Mouse (Mus musculus) liver, embryonic 15.5 days (tissue): Measurements from ENCODE around the gene Siae. TPM values are rescaled to one million over a fixed set of nuclear protein-coding genes. Genes with fewer than 3 reads are reported as not detected.

Experiments used
- ATAC-seq: fragments of 200-750 bp; cut with Nextera tagmentation; 2 replicates; pipeline ENCODE4 v1.8.0; 2017; ENCODE audit warnings: moderate number of reproducible peaks, mild to moderate bottlenecking, moderate library complexity; ENCODE audit not compliant: insufficient read depth
- H3K27ac ChIP-seq: fragments of 300-500 bp; sonication (generic); replicated peaks from 2 replicates; pipeline ENCODE4 v1.5.1; 2015; ENCODE audit warnings: mild to moderate bottlenecking, inconsistent platforms
- H3K27me3 ChIP-seq: fragments of 300-500 bp; sonication (generic); 2 replicates; pipeline ENCODE4 v1.6.1; 2015; ENCODE audit warnings: mild to moderate bottlenecking, inconsistent platforms
- H3K36me3 ChIP-seq: fragments of 300-500 bp; sonication (generic); replicated peaks from 2 replicates; pipeline ENCODE4 v1.6.1; 2015; ENCODE audit warnings: moderate library complexity, mild to moderate bottlenecking, inconsistent platforms
- H3K4me1 ChIP-seq: fragments of 300-500 bp; sonication (generic); replicated peaks from 2 replicates; pipeline ENCODE4 v1.6.1; 2015; ENCODE audit warnings: inconsistent platforms
- H3K4me2 ChIP-seq: fragments of 300-500 bp; sonication (generic); 2 replicates; pipeline ENCODE4 v1.6.1; 2015; ENCODE audit warnings: moderate library complexity, mild to moderate bottlenecking, inconsistent platforms
- H3K4me3 ChIP-seq: fragments of 300-500 bp; sonication (generic); replicated peaks from 2 replicates; pipeline ENCODE4 v1.5.1; 2015; ENCODE audit warnings: mild to moderate bottlenecking, inconsistent platforms
- H3K9ac ChIP-seq: fragments of 300-500 bp; sonication (generic); 2 replicates; pipeline ENCODE4 v1.6.1; 2015; ENCODE audit warnings: moderate library complexity, mild to moderate bottlenecking, inconsistent platforms
- H3K9me3 ChIP-seq: fragments of 300-500 bp; sonication (generic); replicated peaks from 2 replicates; pipeline ENCODE4 v1.6.1; 2016; ENCODE audit warnings: inconsistent platforms
- WGBS: fragments of 180-500 bp; shearing (Covaris S2); methylation state at CpG from one replicate; pipeline ENCODE4 v1.1.7; 2015; ENCODE audit warnings: mixed read lengths; ENCODE audit not compliant: insufficient replicate concordance; 5-methylcytosine and 5-hydroxymethylcytosine counted together
- polyA plus RNA-seq: library from polyadenylated mRNA; unstranded; fragments of >200 nt; fragmentation: Nextera tagmentation; extraction: Ambion mirVana; gene quantifications from 2 replicates; pipeline ENCODE4 v1.2.1, GENCODE M21; 2015

The Siae gene
- polyA plus RNA-seq, 1 experiment from 2014 or later = 5.6 TPM

GRCm38 (mm10) chr9:37528225-37528970 is 27.1 kb upstream of the Siae start:
- 16% methylated on average over 9 of the region's 9 CpGs for WGBS
- H3K9ac ChIP-seq = no peak overlapping the region
- 0 out of 2 replicates have a peak, but pooled peaks cover 2% of the 10 kb centered on the region for H3K36me3 ChIP-seq
- peaks cover 71% of the 10 kb centered on the region for H3K27me3 ChIP-seq
- peak overlapping the region; percentile 19 for H3K4me3 ChIP-seq
- H3K27ac ChIP-seq = no peak overlapping the region
- no peaks in the 10 kb centered on the region for H3K9me3 ChIP-seq
- ATAC-seq = no peak
- H3K4me1 ChIP-seq = peaks cover 28% of the 10 kb centered on the region
- peak overlapping the region; percentile 55; the same call in 1 of the 2 replicates for H3K4me2 ChIP-seq

DNA sequence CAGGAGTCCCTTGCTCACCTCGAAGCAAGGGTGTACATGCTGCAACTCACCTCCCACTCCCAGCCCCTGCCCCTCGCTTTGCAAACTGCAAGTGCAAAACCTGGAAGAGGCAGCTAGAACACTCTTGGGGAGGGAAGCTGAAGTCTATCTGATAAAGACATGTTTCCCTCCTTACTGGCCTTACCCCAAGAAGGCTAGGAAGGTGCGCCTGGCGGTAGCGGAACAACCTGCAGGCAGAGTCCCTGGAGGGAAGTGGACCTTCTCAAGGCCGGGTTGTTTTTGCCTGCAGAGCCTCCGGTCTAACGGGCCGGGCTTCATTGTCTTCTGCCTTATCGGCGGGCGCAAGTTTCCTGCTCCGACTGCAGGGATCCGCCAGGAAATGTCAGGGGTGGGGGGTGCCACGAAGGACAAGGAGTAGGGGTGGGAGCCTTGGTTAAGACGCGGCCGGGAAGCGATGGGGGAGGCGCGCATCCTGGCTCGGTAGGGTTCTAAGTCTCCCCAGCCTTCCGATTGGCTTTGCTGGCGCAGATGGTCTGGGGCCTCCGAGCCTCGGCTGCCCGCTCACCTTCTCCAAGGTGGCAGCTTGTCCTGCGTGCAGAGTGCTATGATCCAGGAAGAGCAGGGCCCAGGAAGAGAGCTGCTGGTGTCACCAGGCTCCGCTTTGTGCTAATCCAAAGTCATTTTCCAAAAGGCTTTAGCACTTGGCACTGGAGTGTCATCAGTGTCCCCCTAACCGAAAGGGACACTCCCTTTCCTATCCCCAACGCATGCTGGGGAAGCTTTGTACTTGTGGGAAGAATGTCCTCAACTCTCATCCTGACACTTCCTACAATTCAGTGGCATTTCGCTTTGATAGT is 25.2 kb upstream of the Siae start:
- peaks cover 76% of the 10 kb centered on the region for H3K27me3 ChIP-seq
- peak overlapping the region; percentile 21 for H3K4me3 ChIP-seq
- peak; percentile 45 for ATAC-seq
- peaks cover 28% of the 10 kb centered on the region for H3K4me1 ChIP-seq
- H3K36me3 ChIP-seq = no peaks in the 10 kb centered on the region
- no peak overlapping the region; the same call in 1 of the 2 replicates for H3K27ac ChIP-seq
- no peaks in the 10 kb centered on the region for H3K9me3 ChIP-seq
- H3K4me2 ChIP-seq = peak overlapping the region; percentile 59
- WGBS = 1% methylated on average over 32 of the region's 32 CpGs
- no peak overlapping the region for H3K9ac ChIP-seq

DNA sequence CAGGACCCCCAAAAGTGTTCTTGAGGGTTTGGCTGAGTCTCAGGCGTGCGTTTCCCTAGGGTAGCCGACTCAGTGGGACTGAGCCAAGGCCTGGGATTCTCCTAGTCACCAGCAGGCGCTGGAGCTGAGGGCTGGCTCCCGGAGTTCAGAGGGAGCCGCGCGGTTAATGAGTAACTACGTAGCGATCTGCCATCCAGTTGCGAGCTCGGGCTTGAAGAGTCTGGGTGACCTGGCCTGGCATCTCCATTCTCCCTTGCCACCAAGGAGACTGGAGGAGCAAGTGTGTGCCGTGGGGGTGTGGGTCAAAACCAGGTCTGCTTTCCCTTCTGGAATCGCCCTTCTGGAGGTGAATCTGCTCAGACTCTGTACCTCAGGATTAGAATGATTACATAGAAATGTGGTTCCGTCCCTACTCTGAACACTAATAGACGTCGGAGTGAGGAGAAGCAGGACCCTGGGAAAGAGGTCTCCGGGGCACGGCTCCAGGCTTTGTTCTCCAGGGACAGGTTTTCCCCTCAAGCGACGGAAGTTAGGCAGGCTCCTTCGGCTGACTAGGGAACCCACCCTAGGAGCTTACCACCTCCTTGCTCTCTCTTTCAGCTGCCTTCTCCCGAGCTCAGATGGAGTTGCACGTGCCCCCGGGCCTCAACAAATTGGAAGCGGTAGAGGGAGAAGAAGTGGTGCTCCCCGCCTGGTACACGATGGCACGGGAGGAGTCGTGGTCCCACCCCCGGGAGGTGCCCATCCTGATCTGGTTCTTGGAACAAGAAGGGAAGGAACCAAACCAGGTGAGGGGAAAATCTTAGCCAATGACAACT is 24.4 kb upstream of the Siae start:
- Histone ChIP-seq H3K9ac (no peak overlapping the region), H3K27me3 (peaks cover 75% of the 10 kb centered on the region), H3K36me3 (no peaks in the 10 kb centered on the region), H3K9me3 (no peaks in the 10 kb centered on the region), H3K4me3 (peak overlapping the region; percentile 21), H3K4me1 (peaks cover 28% of the 10 kb centered on the region), H3K27ac (no peak overlapping the region), H3K4me2 (peak overlapping the region; percentile 59)
- ATAC-seq = peak; percentile 45
- WGBS = 5% methylated on average over 31 of the region's 31 CpGs

DNA sequence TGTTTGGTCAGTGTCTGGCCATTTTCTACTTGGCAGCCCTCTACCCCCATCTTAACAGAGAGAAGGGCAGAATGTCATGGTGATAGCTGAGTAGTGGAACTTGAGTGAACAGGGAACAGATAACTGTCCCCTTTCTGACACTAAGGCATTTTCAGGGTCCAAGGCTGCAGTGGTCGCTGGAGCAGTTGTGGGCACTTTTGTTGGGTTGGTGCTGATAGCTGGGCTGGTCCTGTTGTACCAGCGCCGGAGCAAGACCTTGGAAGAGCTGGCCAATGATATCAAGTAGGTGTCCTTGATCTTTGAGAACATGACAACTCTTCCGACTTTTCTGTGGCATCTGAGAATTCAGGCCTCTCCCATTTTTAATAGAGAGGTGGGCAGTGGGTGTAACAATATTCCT is 18.6 kb upstream of the Siae start:
- WGBS = 52% methylated on average over 4 of the region's 4 CpGs
- ATAC-seq = no peak
- H3K4me2 ChIP-seq = no peak overlapping the region
- no peak overlapping the region for H3K4me3 ChIP-seq
- no peak overlapping the region for H3K27ac ChIP-seq
- H3K36me3 ChIP-seq = no peaks in the 10 kb centered on the region
- no peaks in the 10 kb centered on the region for H3K9me3 ChIP-seq
- no peak overlapping the region for H3K9ac ChIP-seq
- H3K4me1 ChIP-seq = no peaks in the 10 kb centered on the region
- peaks cover 21% of the 10 kb centered on the region for H3K27me3 ChIP-seq

DNA sequence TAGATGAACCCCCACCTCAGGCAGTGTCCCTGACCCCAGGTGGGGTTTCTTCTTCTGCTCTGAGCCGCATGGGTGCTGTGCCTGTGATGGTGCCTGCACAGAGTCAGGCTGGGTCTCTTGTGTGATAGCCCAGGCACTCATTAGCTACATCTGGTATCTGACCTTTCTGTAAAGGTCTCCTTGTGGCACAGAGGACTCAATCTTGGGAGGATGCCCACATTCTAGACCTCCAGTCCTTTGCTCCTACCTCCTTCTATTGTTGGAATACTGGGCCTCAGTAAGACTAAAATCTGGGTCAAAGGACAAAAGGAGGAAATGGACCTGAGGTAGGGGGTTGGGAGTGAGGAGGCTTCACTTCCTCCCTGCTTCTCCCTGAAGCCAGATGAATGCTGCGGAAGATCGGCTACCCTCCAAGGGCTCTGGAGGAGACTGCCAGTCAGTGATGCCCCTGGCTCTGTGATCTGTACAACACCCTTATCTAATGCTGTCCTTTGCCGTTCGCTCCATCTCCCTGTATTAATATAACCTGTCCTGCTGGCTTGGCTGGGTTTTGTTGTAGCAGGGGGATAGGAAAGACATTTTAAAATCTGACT is 17.7 kb upstream of the Siae start:
- Histone ChIP-seq H3K9me3 (no peaks in the 10 kb centered on the region), H3K4me2 (no peak overlapping the region), H3K4me3 (no peak overlapping the region), H3K27ac (no peak overlapping the region), H3K9ac (no peak overlapping the region), H3K36me3 (no peaks in the 10 kb centered on the region), H3K27me3 (peaks cover 17% of the 10 kb centered on the region; the same call in 1 of the 2 replicates), H3K4me1 (no peaks in the 10 kb centered on the region)
- 0 out of 2 replicates have a peak, but pooled peaks have one; percentile 7 for ATAC-seq
- WGBS = 61% methylated on average over 5 of the region's 5 CpGs

GRCm38 (mm10) chr9:37539170-37540025 is 16.1 kb upstream of the Siae start, which contains the start of gene Vsig2:
Gene Vsig2 (plus strand): TSS chr9:37539255.
- H3K4me1 ChIP-seq = peaks cover 5% of the 10 kb centered on the region
- no peaks in the 10 kb centered on the region for H3K36me3 ChIP-seq
- no peak for ATAC-seq
- peaks cover 10% of the 10 kb centered on the region; the same call in 1 of the 2 replicates for H3K27me3 ChIP-seq
- H3K9ac ChIP-seq = no peak within 1 kb of the TSS
- H3K27ac ChIP-seq = no peak within 1 kb of the TSS
- WGBS = 55% methylated on average over 23 of the region's 23 CpGs
- no peaks in the 10 kb centered on the region for H3K9me3 ChIP-seq
- H3K4me2 ChIP-seq = no peak within 1 kb of the TSS
- no peak within 1 kb of the TSS for H3K4me3 ChIP-seq

GRCm38 (mm10) chr9:37540226-37540625 is 15.3 kb upstream of the Siae start:
- Histone ChIP-seq H3K27ac (no peak overlapping the region), H3K4me2 (no peak overlapping the region)
- ATAC-seq = no peak

GRCm38 (mm10) chr9:37540701-37541575 is 14.6 kb upstream of the Siae start:
- 56% methylated on average over 6 of the region's 6 CpGs for WGBS
- ATAC-seq = no peak
- no peaks in the 10 kb centered on the region for H3K36me3 ChIP-seq
- no peaks in the 10 kb centered on the region for H3K9me3 ChIP-seq
- H3K4me3 ChIP-seq = no peak overlapping the region
- peaks cover 19% of the 10 kb centered on the region for H3K4me1 ChIP-seq
- H3K4me2 ChIP-seq = no peak overlapping the region
- peaks cover 11% of the 10 kb centered on the region for H3K27me3 ChIP-seq
- no peak overlapping the region for H3K9ac ChIP-seq
- no peak overlapping the region for H3K27ac ChIP-seq

More at GRCm38 (mm10) chr9:37540226-37540625, 15.3 kb upstream of the Siae start:
- H3K27me3 ChIP-seq = peaks cover 8% of the 10 kb centered on the region; the same call in 1 of the 2 replicates
- H3K4me3 ChIP-seq = no peak overlapping the region
- no peak overlapping the region for H3K9ac ChIP-seq
- 81% methylated on average over 4 of the region's 4 CpGs for WGBS
- no peaks in the 10 kb centered on the region for H3K36me3 ChIP-seq
- no peaks in the 10 kb centered on the region for H3K9me3 ChIP-seq
- peaks cover 14% of the 10 kb centered on the region for H3K4me1 ChIP-seq
